Mouse (Mus musculus): ENCODE data around the gene 1700019A02Rik.

Gene 1700019A02Rik

GRCm38 (mm10) chr1:53187536-53187935, at the start of gene 1700019A02Rik:
Gene 1700019A02Rik (minus strand): TSS chr1:53187636.
- TF ChIP-seq GATA4 (IDR thresholded peaks at IDR 0.05; ENCODE audit: insufficient replicate concordance, low read length) = no peak

- no peak for TF ChIP-seq GATA4 (IDR thresholded peaks at IDR 0.05; ENCODE audit: insufficient replicate concordance, low read length)
These were observed 38.6 kb upstream of the 1700019A02Rik start for GRCm38 (mm10) chr1:53226063-53226462.

GRCm38 (mm10) chr1:53225616-53226015, 38.2 kb upstream of the 1700019A02Rik start:
- no peak for TF ChIP-seq GATA4 (IDR thresholded peaks at IDR 0.05; ENCODE audit: insufficient replicate concordance, low read length)

GRCm38 (mm10) chr1:53224775-53225174, 37.3 kb upstream of the 1700019A02Rik start:
- no peak for TF ChIP-seq GATA4 (IDR thresholded peaks at IDR 0.05; ENCODE audit: insufficient replicate concordance, low read length)

GRCm38 (mm10) chr1:53210136-53210535, 22.7 kb upstream of the 1700019A02Rik start:
- TF ChIP-seq GATA4 (IDR thresholded peaks at IDR 0.05; ENCODE audit: insufficient replicate concordance, low read length) = no peak

- TF ChIP-seq GATA4 (IDR thresholded peaks at IDR 0.05; ENCODE audit: insufficient replicate concordance, low read length) = no peak
These were observed 16.5 kb upstream of the 1700019A02Rik start for GRCm38 (mm10) chr1:53203902-53204301.

GRCm38 (mm10) chr1:53201630-53202199, 14.3 kb upstream of the 1700019A02Rik start:
- no peak for TF ChIP-seq GATA4 (IDR thresholded peaks at IDR 0.05; ENCODE audit: insufficient replicate concordance, low read length)

GRCm38 (mm10) chr1:53194536-53194935, 7.1 kb upstream of the 1700019A02Rik start:
- TF ChIP-seq GATA4 (IDR thresholded peaks at IDR 0.05; ENCODE audit: insufficient replicate concordance, low read length) = no peak

- no peak for TF ChIP-seq GATA4 (IDR thresholded peaks at IDR 0.05; ENCODE audit: insufficient replicate concordance, low read length)
These were observed 3.8 kb upstream of the 1700019A02Rik start for GRCm38 (mm10) chr1:53191234-53191633.

GRCm38 (mm10) chr1:53189620-53190019, 2.2 kb upstream of the 1700019A02Rik start:
- no peak for TF ChIP-seq GATA4 (IDR thresholded peaks at IDR 0.05; ENCODE audit: insufficient replicate concordance, low read length)

- TF ChIP-seq GATA4 (IDR thresholded peaks at IDR 0.05; ENCODE audit: insufficient replicate concordance, low read length) = no peak
These were observed 1.1 kb downstream of the 1700019A02Rik start for GRCm38 (mm10) chr1:53186301-53186700.

- no peak for TF ChIP-seq GATA4 (IDR thresholded peaks at IDR 0.05; ENCODE audit: insufficient replicate concordance, low read length)
These were observed 29.7 kb downstream of the 1700019A02Rik start for GRCm38 (mm10) chr1:53157715-53158114.

- TF ChIP-seq GATA4 (IDR thresholded peaks at IDR 0.05; ENCODE audit: insufficient replicate concordance, low read length) = no peak
These were observed 64.4 kb downstream of the 1700019A02Rik start for GRCm38 (mm10) chr1:53123066-53123465.

- no peak for TF ChIP-seq GATA4 (IDR thresholded peaks at IDR 0.05; ENCODE audit: insufficient replicate concordance, low read length)
These were observed 76.9 kb downstream of the 1700019A02Rik start for GRCm38 (mm10) chr1:53110561-53110960.
